8 mouse cellular contexts compared by ENCODE assay signal in genomic region chrX:170018571-170019218, GRCm38 (mm10). TPM values are rescaled to one million over a fixed set of nuclear protein-coding genes. Genes with fewer than 3 reads are reported as not detected.
DNase-seq lines count a peak whose midpoint lies in the region; ATAC-seq and TF ChIP-seq lines count a peak whose summit lies in the region.
"Not testable (repeated sequence)": the region's sequence is repeated elsewhere in the genome, so short reads cannot be mapped to it uniquely, and the experiment has no call there.

No protein-coding gene starts in this region.

- WGBS in hindbrain, embryonic 13.5 days: 87% methylated on average over 66 of the region's 66 CpGs

- peak; percentile 34; the same call in 1 of the 2 replicates for TF ChIP-seq CTCF in left cerebral cortex, adult 2 months (IDR thresholded peaks at IDR 0.05)

- ATAC-seq in hindbrain, embryonic 13.5 days (ENCODE audit: low FRiP score): peak; percentile 88

- not testable (repeated sequence) for H3K4me1 ChIP-seq in hindbrain, embryonic 13.5 days (replicated peaks); megakaryocyte, embryonic 14.5 days

- peaks cover 38% of the 10 kb centered on the region for H3K9me3 ChIP-seq in hindbrain, embryonic 13.5 days
- H3K9me3 ChIP-seq in megakaryocyte, embryonic 14.5 days: peaks cover 35% of the 10 kb centered on the region

- H3K4me3 ChIP-seq in hindbrain, embryonic 13.5 days; left cerebral cortex, adult 2 months: not testable (repeated sequence)
- H3K4me3 ChIP-seq in megakaryocyte, embryonic 14.5 days (replicated peaks): peak overlapping the region; percentile 5

- H3K36me3 ChIP-seq in hindbrain, embryonic 13.5 days: peaks cover 39% of the 10 kb centered on the region
- H3K36me3 ChIP-seq in megakaryocyte, embryonic 14.5 days (replicated peaks; ENCODE audit: low read length): peaks cover 29% of the 10 kb centered on the region

- DNase-seq in NIH3T3 (ENCODE audit: low read depth): peak; percentile 77
- peak; percentile 64 to 72 for DNase-seq in cerebellum, postnatal 25 days
- DNase-seq in frontal cortex, postnatal 10 days (ENCODE audit: low spot score in 2 of 2): peak; percentile 87 to 91
- DNase-seq in left cerebral cortex, adult 2 months (ENCODE audit: extremely low spot score in 1 of 2, low spot score in 2 of 2): peak; percentile 62 to 85
- DNase-seq in right cerebral cortex, postnatal 10 days (ENCODE audit: low spot score in 2 of 2): peak; percentile 91 to 93
- DNase-seq in urinary bladder, postnatal 25 days (ENCODE audit: low spot score): peak; percentile 70

- not testable (repeated sequence) for H3K9ac ChIP-seq in hindbrain, embryonic 13.5 days

- H3K27me3 ChIP-seq in hindbrain, embryonic 13.5 days; megakaryocyte, embryonic 14.5 days (replicated peaks): not testable (repeated sequence)

- intact Hi-C loops in left cerebral cortex, adult 2 months (cut with DNase I): not testable (repeated sequence)

- H3K4me2 ChIP-seq in hindbrain, embryonic 13.5 days: not testable (repeated sequence)

- not testable (repeated sequence) for H3K27ac ChIP-seq in hindbrain, embryonic 13.5 days; left cerebral cortex, adult 2 months

RNA-seq across cellular contexts. Expression of gene Gm21887, which starts 9.2 kb away (rescaled TPM):
- polyA plus RNA-seq in hindbrain, embryonic 13.5 days (2015; fragmentation: Nextera tagmentation; extraction: Ambion mirVana): 169 and 177 TPM in 2 replicates
- total RNA-seq in left cerebral cortex, adult 2 months (2021): 100 to 1,000 TPM; 190 to 207 TPM
- 1,328 and 1,796 TPM in 2 replicates for polyA plus RNA-seq in megakaryocyte, embryonic 14.5 days (2012; ENCODE audit: insufficient read depth, low replicate concordance)
